Mouse (Mus musculus) duodenum, adult 2 months (tissue): Measurements from ENCODE around the gene Sugp2. TPM values are rescaled to one million over a fixed set of nuclear protein-coding genes. Genes with fewer than 3 reads are reported as not detected.

ENCODE experiments used
- polyA plus RNA-seq: library from polyadenylated mRNA; depleted of rRNA; stranded (reverse); fragments of >200 nt; gene quantifications from 2 replicates; pipeline ENCODE4 v1.2.3, GENCODE M21; 2012; ENCODE audit warnings: low replicate concordance; rRNA removed

The Sugp2 gene
- polyA plus RNA-seq, result 15.5 and 19.1 TPM in 2 replicates

GRCm38 (mm10) chr8:70234080-70234780 lies at the start of gene Sugp2, which contains the start of gene Armc6:
TSS of gene Sugp2 (plus strand) at chr8:70234226.
TSS of gene Armc6 (minus strand) at chr8:70234466.

GRCm38 (mm10) chr8:70212112-70213055 lies 21.6 kb upstream of the Sugp2 start, which contains the start of gene Slc25a42:
TSS of gene Slc25a42 (minus strand) at chr8:70212305.

GRCm38 (mm10) chr8:70282603-70283135 lies 48.6 kb downstream of the Sugp2 start, which contains the start of gene Homer3:
TSS of gene Homer3 (plus strand) at chr8:70282827.

GRCm38 (mm10) chr8:70302358-70302890 lies 68.4 kb downstream of the Sugp2 start, which contains the start of the genes Ddx49 and Cope:
TSS of gene Ddx49 (minus strand) at chr8:70302489.
TSS of gene Cope (plus strand) at chr8:70302518.

GRCm38 (mm10) chr8:70315624-70316510 lies 81.8 kb downstream of the Sugp2 start, which contains the start of gene Cers1:
TSS of gene Cers1 (plus strand) at chr8:70315775.

GRCm38 (mm10) chr8:70329124-70329834 lies 95.3 kb downstream of the Sugp2 start, which contains the start of gene Gdf1:
TSS of gene Gdf1 (plus strand) at chr8:70329817.

Other genes with a start within 250 kb of the Sugp2 start
- gene Gatad2a, start 237.8 kb upstream of the Sugp2 start, polyA plus RNA-seq, result 63.2 and 68.6 TPM in 2 replicates
- 60.8 and 62.1 TPM in 2 replicates for gene Mau2, start 191.5 kb upstream of the Sugp2 start, polyA plus RNA-seq
- gene Sugp1, start 191.4 kb upstream of the Sugp2 start, polyA plus RNA-seq, result 6.1 and 7.7 TPM in 2 replicates
- gene Tm6sf2, start 161.3 kb upstream of the Sugp2 start, polyA plus RNA-seq, result 766 and 1,530 TPM in 2 replicates
- 1.7 and 3.7 TPM in 2 replicates for gene Hapln4, start 150.8 kb upstream of the Sugp2 start, polyA plus RNA-seq
- 0.07 and 0.09 TPM in 2 replicates for gene Ncan, start 113.4 kb upstream of the Sugp2 start, polyA plus RNA-seq
- 8.5 and 9.3 TPM in 2 replicates for gene Nr2c2ap, start 102.9 kb upstream of the Sugp2 start, polyA plus RNA-seq
- gene Rfxank, start 95.1 kb upstream of the Sugp2 start, polyA plus RNA-seq, result 32.6 and 33.8 TPM in 2 replicates
- 47.0 and 48.5 TPM in 2 replicates for gene Borcs8, start 94.7 kb upstream of the Sugp2 start, polyA plus RNA-seq
- gene Mef2b, start 94.5 kb upstream of the Sugp2 start, polyA plus RNA-seq, result 1.1 and 2.9 TPM in 2 replicates
- gene Tmem161a, start 61.9 kb upstream of the Sugp2 start, polyA plus RNA-seq, result 107 and 159 TPM in 2 replicates
- gene Slc25a42, start 21.9 kb upstream of the Sugp2 start, polyA plus RNA-seq, result 27.1 and 34.5 TPM in 2 replicates
- 15.2 and 16.2 TPM in 2 replicates for gene Armc6, start 240 bp downstream of the Sugp2 start, polyA plus RNA-seq
- gene Homer3, start 48.6 kb downstream of the Sugp2 start, polyA plus RNA-seq, result 6.9 and 10.9 TPM in 2 replicates
- 54.8 and 59.0 TPM in 2 replicates for gene Ddx49, start 68.3 kb downstream of the Sugp2 start, polyA plus RNA-seq
- gene Cope, start 68.3 kb downstream of the Sugp2 start, polyA plus RNA-seq, result 554 and 704 TPM in 2 replicates
- 0.33 and 1.1 TPM in 2 replicates for gene Cers1, start 81.5 kb downstream of the Sugp2 start, polyA plus RNA-seq
- gene Gdf1, start 95.6 kb downstream of the Sugp2 start, polyA plus RNA-seq, result 0.98 and 0.99 TPM in 2 replicates
- gene Upf1, start 119.1 kb downstream of the Sugp2 start, polyA plus RNA-seq, result 32.7 and 38.5 TPM in 2 replicates
- 0.12 and 0.51 TPM in 2 replicates for gene Comp, start 139.3 kb downstream of the Sugp2 start, polyA plus RNA-seq
- 12.2 and 17.8 TPM in 2 replicates for gene Crtc1, start 205.4 kb downstream of the Sugp2 start, polyA plus RNA-seq
- 22.5 and 31.2 TPM in 2 replicates for gene Klhl26, start 242.7 kb downstream of the Sugp2 start, polyA plus RNA-seq